Mouse (Mus musculus) c-Kit-positive CD71-negative TER-119-negative erythroid progenitor cells, embryonic 14.5 days (primary cell): ENCODE measurements at regions not wholly inside any gene's neighbourhood (a gene's known extent, or its start where the extent isn't known, plus 50 kb on each side); places are given as distances from the start of the nearest gene placed in this dataset.
"Not testable (repeated sequence)": the region's sequence is repeated elsewhere in the genome, so short reads cannot be mapped to it uniquely, and the experiment has no call there.

Source experiments
- DNase-seq: peaks from one replicate; pipeline ENCODE4 v3.0.0-alpha.2; 2013; ENCODE audit warnings: low read depth

- no peak for DNase-seq
Observed at GRCm38 (mm10) chr13:97421831-97422230, 180.9 kb downstream of the Enc1 start.

DNA sequence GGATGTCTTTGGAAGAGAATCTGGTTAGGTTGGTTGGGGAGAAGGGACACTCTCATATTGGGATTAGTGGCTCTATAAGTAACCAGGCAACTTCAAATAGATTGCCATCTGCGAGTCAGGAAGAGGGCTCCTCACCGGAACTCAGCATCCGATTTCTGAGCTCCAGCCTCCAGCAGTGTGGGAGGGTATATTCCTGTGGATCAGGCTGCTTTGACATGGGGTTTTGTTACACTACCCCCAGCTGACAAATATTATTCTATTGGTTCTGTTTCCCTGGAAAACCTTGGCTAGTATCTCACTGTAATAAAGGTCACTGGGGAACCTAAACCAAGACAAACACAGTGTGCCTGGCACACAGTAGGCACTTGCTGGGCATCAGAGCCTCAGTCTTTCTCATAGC lies 179.9 kb downstream of the Enc1 start:
- DNase-seq, result no peak

GRCm38 (mm10) chr13:97419100-97419499 lies 178.2 kb downstream of the Enc1 start:
- DNase-seq, result no peak

GRCm38 (mm10) chr13:97418681-97419080 lies 177.8 kb downstream of the Enc1 start:
- no peak for DNase-seq

DNA sequence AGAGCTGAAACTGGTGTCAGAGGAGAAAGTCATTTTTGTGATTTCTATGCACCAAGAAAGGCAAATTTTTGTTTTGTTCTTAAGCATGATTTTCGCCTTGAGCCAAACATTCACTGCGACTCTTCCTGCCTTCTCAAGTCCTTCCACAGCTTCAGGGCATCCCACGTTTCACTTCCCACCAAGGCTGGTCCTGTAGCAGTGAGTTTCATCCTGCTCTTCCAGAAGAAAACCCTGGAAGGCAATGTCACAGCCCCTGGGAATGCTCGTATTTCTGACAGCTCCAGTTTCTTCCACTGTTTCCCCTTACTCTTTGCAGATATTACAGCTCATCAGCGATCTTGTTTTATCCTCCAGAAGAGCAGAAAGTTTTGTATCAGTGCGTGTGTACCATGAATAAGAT lies 177.2 kb downstream of the Enc1 start:
- no peak for DNase-seq

- DNase-seq, result no peak
Observed at GRCm38 (mm10) chr13:97415927-97416709, 175.2 kb downstream of the Enc1 start.

GRCm38 (mm10) chr13:97415381-97415780 lies 174.5 kb downstream of the Enc1 start:
- no peak for DNase-seq

DNA sequence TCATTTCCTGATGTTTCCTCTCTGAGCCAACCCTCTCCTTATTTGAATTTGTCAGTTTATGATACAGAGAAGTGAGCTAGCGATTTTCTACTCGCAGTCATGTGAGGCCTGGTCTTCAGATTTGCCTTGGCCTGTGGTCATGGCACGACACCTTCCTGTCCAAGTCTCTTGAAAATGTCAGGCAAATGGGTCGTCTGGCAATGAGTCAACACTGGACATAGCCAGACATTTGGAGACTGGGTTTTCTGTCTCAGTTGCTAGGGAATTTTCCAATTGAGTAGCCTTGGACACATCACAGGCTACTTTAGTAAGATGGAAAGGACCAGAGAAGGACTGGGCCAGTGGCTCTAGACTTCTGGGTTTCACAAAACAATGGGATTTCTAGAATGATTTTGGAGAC lies 171.2 kb downstream of the Enc1 start:
- DNase-seq, result no peak

DNA sequence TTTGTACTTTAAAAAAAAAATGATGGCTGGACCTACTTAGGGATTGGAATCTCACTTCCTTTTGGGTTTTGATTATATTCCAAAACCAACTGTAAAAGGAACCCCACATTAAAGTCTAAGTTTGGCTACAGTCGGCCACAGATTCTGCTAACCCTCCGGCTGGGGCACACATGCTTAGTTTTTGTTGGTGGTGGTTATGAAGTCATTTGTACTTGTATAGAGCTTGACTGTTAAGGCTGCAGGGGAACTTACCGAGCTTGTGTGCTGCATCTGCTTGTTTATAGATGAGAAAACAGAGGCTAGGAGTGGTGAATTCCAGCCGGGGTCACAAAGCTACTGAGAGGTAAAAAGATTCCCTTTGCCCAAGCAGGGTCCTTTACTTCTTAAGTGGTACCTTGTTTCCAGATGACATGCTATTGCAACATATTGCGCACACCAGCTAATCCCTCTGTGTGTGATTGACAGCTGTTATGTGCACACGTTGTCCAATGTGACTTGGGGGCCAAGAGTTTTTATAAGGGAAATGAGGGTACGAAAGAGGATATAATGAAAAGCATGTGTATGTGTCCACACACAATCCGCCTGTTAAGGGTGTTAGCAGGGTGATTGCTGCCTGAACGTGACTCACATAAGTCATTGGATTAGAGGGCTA lies 169.8 kb downstream of the Enc1 start:
- DNase-seq, result no peak

- DNase-seq, result no peak
Observed at GRCm38 (mm10) chr13:97409891-97410525, 169.1 kb downstream of the Enc1 start.

- no peak for DNase-seq
Observed at GRCm38 (mm10) chr13:97409291-97409780, 168.4 kb downstream of the Enc1 start.

DNA sequence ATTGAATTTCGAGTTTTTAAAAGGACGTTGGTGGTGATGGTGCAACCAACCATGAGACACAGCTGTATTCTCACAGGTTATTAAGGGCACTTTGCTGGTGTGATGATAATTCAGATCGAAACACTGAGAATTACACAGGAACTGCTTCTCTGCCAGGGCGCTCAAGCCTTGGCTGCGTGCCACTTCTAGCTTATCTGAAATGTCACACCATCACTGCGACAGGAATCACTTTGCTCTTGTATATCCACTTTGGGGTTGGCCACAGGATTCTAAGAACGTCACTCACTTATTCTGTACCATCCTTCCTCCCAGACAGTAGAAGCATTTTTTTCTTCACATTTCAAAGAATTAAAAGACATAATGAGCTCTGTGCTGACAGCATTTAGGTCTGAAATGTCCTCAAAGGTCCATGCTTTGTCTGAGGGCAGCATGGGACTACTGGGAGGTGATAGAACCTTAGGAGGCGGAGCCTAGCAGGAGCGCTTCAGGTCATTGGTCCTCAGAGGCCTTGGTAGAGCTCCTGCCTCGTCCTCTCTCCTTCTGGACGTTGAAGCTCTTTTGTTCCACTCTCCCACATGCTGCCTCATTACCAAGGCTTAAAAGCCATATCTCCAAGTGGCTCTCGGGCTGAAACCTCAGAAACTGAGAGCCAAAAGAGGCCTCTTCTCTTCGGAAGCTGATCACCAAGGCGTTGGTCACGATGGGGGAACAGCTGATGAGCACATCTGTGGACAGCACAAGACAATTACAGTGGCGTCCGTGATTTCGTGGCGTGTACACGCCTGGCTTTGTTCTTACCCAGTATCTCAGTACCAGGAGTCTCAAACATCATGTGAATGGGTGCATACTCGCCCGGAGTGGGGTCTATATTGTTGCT lies 167.7 kb downstream of the Enc1 start:
- DNase-seq, result no peak

DNA sequence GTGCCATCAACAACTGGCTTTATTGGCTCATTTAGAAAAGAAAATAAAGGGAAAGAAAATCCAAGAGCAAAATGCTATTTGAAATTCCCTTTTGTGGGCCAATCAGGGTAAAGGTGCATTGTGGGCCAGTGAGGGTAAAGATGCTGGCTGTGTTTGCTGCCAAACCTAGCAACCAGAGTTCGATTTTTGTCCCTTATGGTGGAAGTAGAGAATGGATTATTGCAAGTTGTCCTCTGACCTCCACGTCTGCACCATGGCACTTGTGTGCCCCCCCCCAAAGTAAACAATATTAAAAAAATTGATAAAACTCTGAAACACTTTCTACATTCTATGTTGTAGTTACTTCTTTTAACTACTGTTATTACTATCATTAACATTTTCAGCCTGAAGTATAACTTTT lies 166.9 kb downstream of the Enc1 start:
- no peak for DNase-seq

- DNase-seq, result no peak
Observed at GRCm38 (mm10) chr13:97406678-97407077, 165.8 kb downstream of the Enc1 start.

- DNase-seq, result no peak
Observed at GRCm38 (mm10) chr13:97402164-97402761, 161.4 kb downstream of the Enc1 start.

- DNase-seq, result no peak
Observed at GRCm38 (mm10) chr13:97401620-97402019, 160.7 kb downstream of the Enc1 start.

DNA sequence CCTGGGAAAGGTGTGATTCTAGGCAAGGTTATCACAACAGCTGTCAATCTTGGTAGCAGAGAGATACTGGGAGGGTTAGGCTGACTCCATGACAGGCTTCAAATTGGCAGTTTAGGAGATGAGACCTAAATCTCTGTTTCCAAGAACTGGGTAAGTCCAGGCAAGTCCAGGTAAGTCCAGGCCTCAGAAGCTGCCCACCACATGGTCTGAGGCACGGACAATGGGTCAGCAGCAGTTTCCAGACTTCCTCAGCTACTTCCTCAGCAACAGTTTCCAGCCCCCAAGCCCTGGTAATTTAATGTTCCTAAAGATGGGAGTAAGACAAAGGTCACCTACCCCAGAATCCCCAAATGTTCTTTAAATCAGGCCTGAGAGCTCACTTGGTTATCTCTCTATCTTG lies 157.1 kb downstream of the Enc1 start:
- DNase-seq, result no peak

- no peak for DNase-seq
Observed at GRCm38 (mm10) chr13:97396899-97397640, 156.2 kb downstream of the Enc1 start.

- not testable (repeated sequence) for DNase-seq
Observed at GRCm38 (mm10) chr13:97396286-97396685, 155.4 kb downstream of the Enc1 start.

GRCm38 (mm10) chr13:97394756-97395454 lies 154.0 kb downstream of the Enc1 start:
- DNase-seq, result no peak
